Mouse (Mus musculus): ENCODE data around the gene Trp53tg5.

The Trp53tg5 gene

GRCm38 (mm10) chr2:164473624-164474023, at the start of gene Trp53tg5:
Gene Trp53tg5 (minus strand): TSS chr2:164473724.
- no peak for DNase-seq (ENCODE audit: low read depth, low spot score)

GRCm38 (mm10) chr2:164522280-164522679, 48.8 kb upstream of the Trp53tg5 start:
- no peak for DNase-seq (ENCODE audit: low read depth, low spot score)

GRCm38 (mm10) chr2:164521841-164522240, 48.3 kb upstream of the Trp53tg5 start:
- DNase-seq (ENCODE audit: low read depth, low spot score): no peak

GRCm38 (mm10) chr2:164520782-164521181, 47.3 kb upstream of the Trp53tg5 start:
- DNase-seq (ENCODE audit: low read depth, low spot score): no peak

- no peak for DNase-seq (ENCODE audit: low read depth, low spot score)
Observed at GRCm38 (mm10) chr2:164519171-164519526, 45.6 kb upstream of the Trp53tg5 start.

- no peak for DNase-seq (ENCODE audit: low read depth, low spot score)
Observed at GRCm38 (mm10) chr2:164518266-164519170, 45.0 kb upstream of the Trp53tg5 start.

GRCm38 (mm10) chr2:164517485-164518221, 44.1 kb upstream of the Trp53tg5 start:
- DNase-seq (ENCODE audit: low read depth, low spot score): no peak

GRCm38 (mm10) chr2:164516592-164516991, 43.1 kb upstream of the Trp53tg5 start:
- no peak for DNase-seq (ENCODE audit: low read depth, low spot score)

GRCm38 (mm10) chr2:164515897-164516296, 42.4 kb upstream of the Trp53tg5 start:
- peak; percentile 57 for DNase-seq (ENCODE audit: low read depth, low spot score)

GRCm38 (mm10) chr2:164514916-164515315, 41.4 kb upstream of the Trp53tg5 start:
- DNase-seq (ENCODE audit: low read depth, low spot score): no peak

GRCm38 (mm10) chr2:164513389-164513788, 39.9 kb upstream of the Trp53tg5 start:
- no peak for DNase-seq (ENCODE audit: low read depth, low spot score)

GRCm38 (mm10) chr2:164512121-164512909, 38.8 kb upstream of the Trp53tg5 start:
- DNase-seq (ENCODE audit: low read depth, low spot score): no peak

GRCm38 (mm10) chr2:164510621-164511190, 37.2 kb upstream of the Trp53tg5 start:
- DNase-seq (ENCODE audit: low read depth, low spot score): no peak

- DNase-seq (ENCODE audit: low read depth, low spot score): no peak
Observed at GRCm38 (mm10) chr2:164507811-164508210, 34.3 kb upstream of the Trp53tg5 start.

- no peak for DNase-seq (ENCODE audit: low read depth, low spot score)
Observed at GRCm38 (mm10) chr2:164505619-164506347, 32.3 kb upstream of the Trp53tg5 start.

GRCm38 (mm10) chr2:164504919-164505318, 31.4 kb upstream of the Trp53tg5 start:
- no peak for DNase-seq (ENCODE audit: low read depth, low spot score)

GRCm38 (mm10) chr2:164500511-164500910, 27.0 kb upstream of the Trp53tg5 start:
- DNase-seq (ENCODE audit: low read depth, low spot score): no peak

GRCm38 (mm10) chr2:164499317-164499716, 25.8 kb upstream of the Trp53tg5 start:
- no peak for DNase-seq (ENCODE audit: low read depth, low spot score)

GRCm38 (mm10) chr2:164497691-164498268, 24.3 kb upstream of the Trp53tg5 start:
- no peak for DNase-seq (ENCODE audit: low read depth, low spot score)
